Mouse (Mus musculus) midbrain, embryonic 11.5 days (tissue): ENCODE results near the gene Rfx4. TPM values are rescaled to one million over a fixed set of nuclear protein-coding genes. Genes with fewer than 3 reads are reported as not detected.

Experiments used
- polyA plus RNA-seq: library from polyadenylated mRNA; unstranded; fragments of >200 nt; fragmentation: Nextera tagmentation; extraction: Ambion mirVana; gene quantifications from 2 replicates; pipeline ENCODE4 v1.2.1, GENCODE M21; 2014

The Rfx4 gene
- polyA plus RNA-seq, 1 experiment from 2014 or later = 68.0 TPM

Other genes with a start within 250 kb of the Rfx4 start
- 83.6 and 89.2 TPM in 2 replicates for gene Ckap4, start 222.0 kb upstream of the Rfx4 start, polyA plus RNA-seq
- 9.4 and 10.7 TPM in 2 replicates for gene Tcp11l2, start 179.4 kb upstream of the Rfx4 start, polyA plus RNA-seq
- 16.0 and 18.0 TPM in 2 replicates for gene Polr3b, start 133.8 kb upstream of the Rfx4 start, polyA plus RNA-seq
- gene Ric8b, start 161.6 kb downstream of the Rfx4 start, polyA plus RNA-seq = 25.0 and 27.3 TPM in 2 replicates